Mouse (Mus musculus): ENCODE data around the gene Tmem125.

- no peak for TF ChIP-seq POLR2A (IDR thresholded peaks at IDR 0.05; ENCODE audit: extremely low read depth, insufficient read depth, low read length)
- TF ChIP-seq CTCF (IDR thresholded peaks at IDR 0.05; ENCODE audit: low read depth, low read length) = no peak
Observed at GRCm38 (mm10) chr4:118564062-118564925, 20.4 kb upstream of the Tmem125 start.
